Mouse (Mus musculus): ENCODE data around the gene Mut. TPM values are rescaled to one million over a fixed set of nuclear protein-coding genes. Genes with fewer than 3 reads are reported as not detected.

Mut gene
- polyA plus RNA-seq, 1 experiment from 2014 or later: 38.3 TPM

DNA sequence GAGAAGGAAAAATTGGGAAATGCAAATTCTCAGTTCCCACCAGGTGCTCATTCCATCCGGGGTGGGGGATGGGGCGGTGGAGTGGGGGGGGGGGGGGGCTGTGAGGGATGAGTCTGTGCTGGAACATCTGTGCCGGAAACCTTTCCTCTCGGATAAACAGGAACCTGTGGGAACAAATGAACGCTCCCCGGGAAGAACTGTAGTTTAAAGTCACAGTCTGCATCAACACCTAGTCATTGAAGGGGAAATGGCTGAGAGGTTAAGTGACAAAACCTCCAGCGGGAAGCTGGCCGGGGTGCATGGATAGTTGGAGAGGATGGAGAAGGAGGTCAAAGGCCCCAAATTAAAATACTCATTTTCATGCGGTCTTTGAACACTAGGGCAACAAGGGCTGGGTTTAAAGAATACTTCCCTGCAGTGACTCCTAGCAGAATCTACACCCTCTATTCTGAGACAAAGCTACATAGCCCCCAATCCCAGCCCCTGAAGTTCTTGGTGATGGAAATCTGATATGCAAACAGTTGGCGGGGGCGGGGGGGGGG, 30.4 kb upstream of the Mut start:
- TF ChIP-seq CTCF (IDR thresholded peaks at IDR 0.05; ENCODE audit: low read depth): no peak
- Histone ChIP-seq H3K27me3 (ENCODE audit: insufficient read depth, low read length) (no peaks in the 10 kb centered on the region), H3K27ac (ENCODE audit: low read depth) (no peak overlapping the region), H3K4me3 (ENCODE audit: low read depth, low read length) (no peak overlapping the region), H3K9me3 (ENCODE audit: low read depth, low read length) (no peaks in the 10 kb centered on the region), H3K4me1 (ENCODE audit: insufficient read depth) (no peaks in the 10 kb centered on the region), H3K9ac (no peak overlapping the region), H3K4me2 (peak overlapping the region; percentile 46), H3K36me3 (ENCODE audit: insufficient read depth) (no peaks in the 10 kb centered on the region)
- ATAC-seq (ENCODE audit: insufficient read depth) (no peak), DNase-seq (peak; percentile 13)
- 7% methylated on average over 11 of the region's 11 CpGs for WGBS

DNA sequence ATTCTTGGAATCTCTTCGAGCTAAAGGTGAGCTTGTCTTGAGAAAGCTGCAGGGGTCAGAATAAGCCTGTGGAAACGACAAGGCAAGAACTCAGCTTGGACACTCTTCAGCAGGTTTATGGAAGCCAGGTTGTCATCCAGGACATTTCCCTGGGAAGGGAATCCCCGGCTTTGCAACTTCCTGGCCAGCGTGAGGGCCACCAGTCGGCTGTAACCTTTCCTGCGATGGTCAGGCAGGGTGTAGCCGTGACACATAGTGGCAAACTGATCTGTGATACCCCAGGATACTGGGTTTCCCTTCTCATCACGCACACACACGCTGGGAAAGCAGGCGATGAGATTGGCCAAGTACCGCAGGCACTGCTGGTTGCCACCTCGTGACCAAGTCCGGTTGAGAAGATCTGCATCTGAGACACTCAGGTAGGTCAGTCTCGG, 29.7 kb upstream of the Mut start:
- Histone ChIP-seq H3K4me2 (peak overlapping the region; percentile 46), H3K36me3 (ENCODE audit: insufficient read depth) (no peaks in the 10 kb centered on the region), H3K27me3 (ENCODE audit: insufficient read depth, low read length) (no peaks in the 10 kb centered on the region), H3K4me1 (ENCODE audit: insufficient read depth) (no peaks in the 10 kb centered on the region), H3K27ac (ENCODE audit: low read depth) (no peak overlapping the region), H3K9ac (no peak overlapping the region), H3K4me3 (ENCODE audit: low read depth, low read length) (no peak overlapping the region), H3K9me3 (ENCODE audit: low read depth, low read length) (no peaks in the 10 kb centered on the region)
- DNase-seq (no peak), ATAC-seq (ENCODE audit: insufficient read depth) (no peak)
- no peak for TF ChIP-seq CTCF (IDR thresholded peaks at IDR 0.05; ENCODE audit: low read depth)
- 8% methylated on average over 14 of the region's 14 CpGs for WGBS

DNA sequence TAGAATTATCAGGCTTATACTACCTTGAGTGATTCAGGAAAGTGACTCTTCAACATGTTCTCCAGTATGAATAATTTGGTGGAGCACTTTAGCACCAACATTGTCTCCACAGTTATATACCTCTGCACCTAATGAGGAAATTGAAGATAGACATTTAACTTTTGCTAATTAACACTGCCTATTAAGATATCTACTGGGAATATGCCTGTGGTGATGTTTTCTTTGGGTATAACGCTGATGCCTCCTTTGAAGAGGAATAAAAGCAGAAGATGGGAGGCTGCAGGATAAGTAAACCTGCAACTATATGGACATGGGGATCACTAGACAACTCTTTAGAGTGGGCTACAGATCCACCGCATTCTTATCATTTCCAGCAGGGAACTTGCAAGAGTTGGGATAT, 20.2 kb upstream of the Mut start, which contains the start of gene Glyatl3:
Gene Glyatl3, minus strand, starts transcription at position 101 of the 400 bp plus-strand sequence.
- DNase-seq (no peak), ATAC-seq (ENCODE audit: insufficient read depth) (no peak)
- H3K27ac ChIP-seq (ENCODE audit: low read depth): no peak within 1 kb of the TSS
- 99% methylated on average over 2 of the region's 2 CpGs for WGBS
- no peak within 1 kb of the TSS for H3K4me2 ChIP-seq
- no peaks in the 10 kb centered on the region for H3K9me3 ChIP-seq (ENCODE audit: low read depth, low read length)
- no peak within 1 kb of the TSS for H3K9ac ChIP-seq
- H3K36me3 ChIP-seq (ENCODE audit: insufficient read depth): no peaks in the 10 kb centered on the region
- H3K4me3 ChIP-seq (ENCODE audit: low read depth, low read length): no peak within 1 kb of the TSS
- H3K4me1 ChIP-seq (ENCODE audit: insufficient read depth): no peaks in the 10 kb centered on the region
- no peaks in the 10 kb centered on the region for H3K27me3 ChIP-seq (ENCODE audit: insufficient read depth, low read length)
- TF ChIP-seq CTCF (IDR thresholded peaks at IDR 0.05; ENCODE audit: low read depth): no peak

DNA sequence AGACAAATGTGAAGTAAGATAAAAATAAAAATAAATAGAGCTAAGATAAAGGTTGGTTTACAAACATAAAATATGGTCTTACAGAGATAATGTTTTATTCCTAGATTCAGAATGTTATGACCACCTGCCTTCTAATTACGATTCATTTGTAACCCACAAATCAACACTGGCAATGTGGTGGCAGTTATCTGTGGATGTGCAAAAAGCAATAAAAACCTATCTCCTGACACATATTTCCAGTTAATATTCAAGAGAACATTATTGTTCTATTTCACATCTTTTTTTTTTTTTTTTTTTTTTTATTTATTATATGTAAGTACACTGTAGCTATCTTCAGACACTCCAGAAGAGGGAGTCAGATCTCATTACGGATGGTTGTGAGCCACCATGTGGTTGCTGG, 19.0 kb upstream of the Mut start:
- H3K4me1 ChIP-seq (ENCODE audit: insufficient read depth): no peaks in the 10 kb centered on the region
- no peaks in the 10 kb centered on the region for H3K27me3 ChIP-seq (ENCODE audit: insufficient read depth, low read length)
- H3K4me3 ChIP-seq (ENCODE audit: low read depth, low read length): no peak overlapping the region
- no peaks in the 10 kb centered on the region for H3K36me3 ChIP-seq (ENCODE audit: insufficient read depth)
- no peaks in the 10 kb centered on the region for H3K9me3 ChIP-seq (ENCODE audit: low read depth, low read length)
- TF ChIP-seq CTCF (IDR thresholded peaks at IDR 0.05; ENCODE audit: low read depth): no peak
- H3K4me2 ChIP-seq: no peak overlapping the region
- ATAC-seq (ENCODE audit: insufficient read depth) (no peak), DNase-seq (no peak)
- H3K9ac ChIP-seq: no peak overlapping the region
- 93% methylated on average over 1 of the region's 2 CpGs for WGBS
- no peak overlapping the region for H3K27ac ChIP-seq (ENCODE audit: low read depth)

DNA sequence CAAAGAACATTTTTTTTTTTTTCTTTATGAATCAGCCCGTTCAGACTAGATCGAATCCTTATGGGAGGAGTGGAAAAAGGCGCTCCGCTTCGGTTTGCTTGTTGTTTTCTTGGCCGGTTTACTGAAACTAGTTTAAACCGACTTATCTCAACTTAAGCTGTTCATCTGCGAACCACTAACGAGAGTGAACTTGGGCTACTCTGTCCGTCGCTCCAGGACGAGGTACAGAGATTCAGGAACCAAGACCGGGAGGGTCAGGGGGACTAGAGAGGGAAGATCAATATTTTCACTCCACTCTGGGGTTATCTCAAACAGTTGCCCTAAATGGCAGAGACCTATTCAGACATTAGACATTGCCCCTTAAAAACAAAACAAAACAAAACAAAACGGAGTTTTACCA, 500 bp upstream of the Mut start:
- WGBS: 0% methylated on average over 14 of the region's 14 CpGs
- DNase-seq: peak; percentile 36

DNA sequence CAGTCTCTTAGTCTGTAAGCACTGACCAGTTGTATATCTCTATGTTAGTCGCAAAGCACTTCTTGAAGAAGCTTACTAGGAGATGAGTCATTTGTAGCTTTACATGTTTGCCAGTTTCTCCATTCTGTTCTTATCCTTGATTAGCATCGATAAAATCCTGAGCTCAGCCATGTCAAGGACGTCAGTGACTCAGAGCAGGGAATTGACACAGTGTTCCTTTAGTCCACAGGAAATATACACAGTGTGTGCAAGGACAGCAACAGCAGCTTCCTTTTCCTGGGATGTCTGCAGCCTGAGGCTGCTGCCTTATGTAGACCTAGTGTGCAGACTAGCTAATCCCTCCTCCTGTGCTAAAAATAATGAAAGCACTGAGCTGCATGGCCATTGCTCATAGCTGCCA, 14.0 kb downstream of the Mut start:
- no peak for TF ChIP-seq CTCF (IDR thresholded peaks at IDR 0.05; ENCODE audit: low read depth)
- Histone ChIP-seq H3K36me3 (ENCODE audit: insufficient read depth) (peaks cover 21% of the 10 kb centered on the region), H3K9ac (no peak overlapping the region), H3K4me3 (ENCODE audit: low read depth, low read length) (no peak overlapping the region), H3K4me2 (no peak overlapping the region), H3K9me3 (ENCODE audit: low read depth, low read length) (no peaks in the 10 kb centered on the region), H3K27ac (ENCODE audit: low read depth) (no peak overlapping the region), H3K27me3 (ENCODE audit: insufficient read depth, low read length) (no peaks in the 10 kb centered on the region), H3K4me1 (ENCODE audit: insufficient read depth) (no peaks in the 10 kb centered on the region)
- ATAC-seq (ENCODE audit: insufficient read depth) (no peak), DNase-seq (no peak)
- 85% methylated on average over 3 of the region's 3 CpGs for WGBS

More for the DNA sequence above, 500 bp upstream of the Mut start:
- no peak for TF ChIP-seq CTCF (IDR thresholded peaks at IDR 0.05; ENCODE audit: low read depth)
- Histone ChIP-seq H3K4me2 (peak overlapping the region; percentile 74), H3K9me3 (ENCODE audit: low read depth, low read length) (no peaks in the 10 kb centered on the region), H3K36me3 (ENCODE audit: insufficient read depth) (peaks cover 13% of the 10 kb centered on the region; the same call in 1 of the 2 replicates), H3K4me3 (ENCODE audit: low read depth, low read length) (peak overlapping the region; percentile 66), H3K27me3 (ENCODE audit: insufficient read depth, low read length) (no peaks in the 10 kb centered on the region), H3K9ac (peak overlapping the region; percentile 77), H3K27ac (ENCODE audit: low read depth) (peak overlapping the region; percentile 95; the same call in 1 of the 2 replicates), H3K4me1 (ENCODE audit: insufficient read depth) (no peaks in the 10 kb centered on the region)
- peak; percentile 48 for ATAC-seq (ENCODE audit: insufficient read depth)

DNA sequence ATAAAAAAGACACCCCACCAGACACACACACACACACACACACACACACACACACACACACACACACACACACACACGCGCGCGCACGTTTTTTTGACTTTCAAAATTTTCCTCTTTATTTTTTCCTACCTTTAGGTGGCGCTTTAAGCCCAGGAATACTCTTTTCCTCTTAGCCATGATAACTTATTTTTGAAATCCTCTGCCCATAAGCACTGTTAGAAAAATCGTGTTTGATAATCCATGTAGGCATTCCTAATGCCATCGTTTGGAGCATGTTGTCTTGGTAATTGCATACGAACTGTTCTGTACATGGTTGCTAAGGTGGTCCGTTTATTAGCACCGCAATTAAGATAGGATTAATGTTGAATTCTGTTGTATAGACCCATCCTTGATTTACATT, 43.4 kb downstream of the Mut start:
- H3K36me3 ChIP-seq (ENCODE audit: insufficient read depth): no peaks in the 10 kb centered on the region
- H3K9me3 ChIP-seq (ENCODE audit: low read depth, low read length): no peaks in the 10 kb centered on the region
- no peaks in the 10 kb centered on the region for H3K4me1 ChIP-seq (ENCODE audit: insufficient read depth)
- no peak overlapping the region for H3K4me3 ChIP-seq (ENCODE audit: low read depth, low read length)
- WGBS: 67% methylated on average over 11 of the region's 11 CpGs
- no peak overlapping the region for H3K27ac ChIP-seq (ENCODE audit: low read depth)
- TF ChIP-seq CTCF (IDR thresholded peaks at IDR 0.05; ENCODE audit: low read depth): peak; percentile 38
- ATAC-seq (ENCODE audit: insufficient read depth): no peak
- H3K9ac ChIP-seq: no peak overlapping the region
- DNase-seq: peak; percentile 29
- H3K27me3 ChIP-seq (ENCODE audit: insufficient read depth, low read length): no peaks in the 10 kb centered on the region
- H3K4me2 ChIP-seq: no peak overlapping the region
